Mouse (Mus musculus) liver, embryonic 15.5 days (tissue): ENCODE measurements around the gene Actr10. TPM values are rescaled to one million over a fixed set of nuclear protein-coding genes. Genes with fewer than 3 reads are reported as not detected.

Experiments
- ATAC-seq: fragments of 200-750 bp; cut with Nextera tagmentation; 2 replicates; pipeline ENCODE4 v1.8.0; 2017; ENCODE audit warnings: moderate number of reproducible peaks, mild to moderate bottlenecking, moderate library complexity; ENCODE audit not compliant: insufficient read depth
- H3K27ac ChIP-seq: fragments of 300-500 bp; sonication (generic); replicated peaks from 2 replicates; pipeline ENCODE4 v1.5.1; 2015; ENCODE audit warnings: mild to moderate bottlenecking, inconsistent platforms
- H3K27me3 ChIP-seq: fragments of 300-500 bp; sonication (generic); 2 replicates; pipeline ENCODE4 v1.6.1; 2015; ENCODE audit warnings: mild to moderate bottlenecking, inconsistent platforms
- H3K36me3 ChIP-seq: fragments of 300-500 bp; sonication (generic); replicated peaks from 2 replicates; pipeline ENCODE4 v1.6.1; 2015; ENCODE audit warnings: moderate library complexity, mild to moderate bottlenecking, inconsistent platforms
- H3K4me1 ChIP-seq: fragments of 300-500 bp; sonication (generic); replicated peaks from 2 replicates; pipeline ENCODE4 v1.6.1; 2015; ENCODE audit warnings: inconsistent platforms
- H3K4me2 ChIP-seq: fragments of 300-500 bp; sonication (generic); 2 replicates; pipeline ENCODE4 v1.6.1; 2015; ENCODE audit warnings: moderate library complexity, mild to moderate bottlenecking, inconsistent platforms
- H3K4me3 ChIP-seq: fragments of 300-500 bp; sonication (generic); replicated peaks from 2 replicates; pipeline ENCODE4 v1.5.1; 2015; ENCODE audit warnings: mild to moderate bottlenecking, inconsistent platforms
- H3K9ac ChIP-seq: fragments of 300-500 bp; sonication (generic); 2 replicates; pipeline ENCODE4 v1.6.1; 2015; ENCODE audit warnings: moderate library complexity, mild to moderate bottlenecking, inconsistent platforms
- H3K9me3 ChIP-seq: fragments of 300-500 bp; sonication (generic); replicated peaks from 2 replicates; pipeline ENCODE4 v1.6.1; 2016; ENCODE audit warnings: inconsistent platforms
- WGBS: fragments of 180-500 bp; shearing (Covaris S2); methylation state at CpG from one replicate; pipeline ENCODE4 v1.1.7; 2015; ENCODE audit warnings: mixed read lengths; ENCODE audit not compliant: insufficient replicate concordance; 5-methylcytosine and 5-hydroxymethylcytosine counted together
- polyA plus RNA-seq: library from polyadenylated mRNA; unstranded; fragments of >200 nt; fragmentation: Nextera tagmentation; extraction: Ambion mirVana; gene quantifications from 2 replicates; pipeline ENCODE4 v1.2.1, GENCODE M21; 2015

Actr10 gene
- polyA plus RNA-seq, 1 experiment from 2014 or later: 105 TPM

- Histone ChIP-seq H3K36me3 (no peaks in the 10 kb centered on the region), H3K4me1 (peaks cover 12% of the 10 kb centered on the region; the same call in 1 of the 2 replicates), H3K4me3 (no peak overlapping the region), H3K4me2 (no peak overlapping the region), H3K9me3 (no peaks in the 10 kb centered on the region), H3K9ac (no peak overlapping the region), H3K27ac (no peak overlapping the region), H3K27me3 (no peaks in the 10 kb centered on the region)
- 0 out of 2 replicates have a peak, but pooled peaks have one; percentile 13 for ATAC-seq
- 9% methylated on average over 9 of the region's 9 CpGs for WGBS
Observed at GRCm38 (mm10) chr12:70910241-70910720, 27.4 kb upstream of the Actr10 start.

GRCm38 (mm10) chr12:70911029-70911428, 26.6 kb upstream of the Actr10 start:
- 8% methylated on average over 5 of the region's 5 CpGs for WGBS
- no peak overlapping the region for H3K4me2 ChIP-seq
- H3K4me1 ChIP-seq: peaks cover 12% of the 10 kb centered on the region; the same call in 1 of the 2 replicates
- H3K27me3 ChIP-seq: no peaks in the 10 kb centered on the region
- no peak overlapping the region for H3K4me3 ChIP-seq
- H3K9me3 ChIP-seq: no peaks in the 10 kb centered on the region
- H3K27ac ChIP-seq: no peak overlapping the region
- H3K9ac ChIP-seq: no peak overlapping the region
- no peaks in the 10 kb centered on the region for H3K36me3 ChIP-seq
- no peak for ATAC-seq

GRCm38 (mm10) chr12:70911676-70912379, 25.8 kb upstream of the Actr10 start:
- Histone ChIP-seq H3K4me2 (no peak overlapping the region), H3K4me1 (peaks cover 12% of the 10 kb centered on the region; the same call in 1 of the 2 replicates), H3K27ac (no peak overlapping the region), H3K27me3 (no peaks in the 10 kb centered on the region), H3K4me3 (no peak overlapping the region), H3K9me3 (no peaks in the 10 kb centered on the region), H3K9ac (no peak overlapping the region), H3K36me3 (no peaks in the 10 kb centered on the region)
- WGBS: 41% methylated on average over 17 of the region's 17 CpGs
- no peak for ATAC-seq

- ATAC-seq: peak; percentile 54
- Histone ChIP-seq H3K27ac (no peak overlapping the region), H3K4me2 (no peak overlapping the region), H3K9me3 (no peaks in the 10 kb centered on the region), H3K4me1 (peaks cover 12% of the 10 kb centered on the region; the same call in 1 of the 2 replicates), H3K4me3 (no peak overlapping the region), H3K9ac (no peak overlapping the region), H3K36me3 (no peaks in the 10 kb centered on the region), H3K27me3 (no peaks in the 10 kb centered on the region)
- 17% methylated on average over 3 of the region's 3 CpGs for WGBS
Observed at GRCm38 (mm10) chr12:70913429-70913828, 24.2 kb upstream of the Actr10 start.

GRCm38 (mm10) chr12:70914387-70914786, 23.3 kb upstream of the Actr10 start:
- WGBS: 49% methylated on average over 11 of the region's 11 CpGs
- no peak overlapping the region for H3K27ac ChIP-seq
- peaks cover 12% of the 10 kb centered on the region; the same call in 1 of the 2 replicates for H3K4me1 ChIP-seq
- H3K4me2 ChIP-seq: no peak overlapping the region
- H3K9me3 ChIP-seq: no peaks in the 10 kb centered on the region
- no peaks in the 10 kb centered on the region for H3K36me3 ChIP-seq
- H3K4me3 ChIP-seq: no peak overlapping the region
- H3K27me3 ChIP-seq: no peaks in the 10 kb centered on the region
- no peak overlapping the region for H3K9ac ChIP-seq
- no peak for ATAC-seq

- H3K36me3 ChIP-seq: no peaks in the 10 kb centered on the region
- WGBS: 62% methylated on average over 4 of the region's 4 CpGs
- H3K9ac ChIP-seq: no peak overlapping the region
- H3K9me3 ChIP-seq: no peaks in the 10 kb centered on the region
- H3K27me3 ChIP-seq: no peaks in the 10 kb centered on the region
- no peak overlapping the region for H3K27ac ChIP-seq
- no peak for ATAC-seq
- H3K4me1 ChIP-seq: no peaks in the 10 kb centered on the region
- H3K4me2 ChIP-seq: no peak overlapping the region
- H3K4me3 ChIP-seq: no peak overlapping the region
Observed at GRCm38 (mm10) chr12:70929781-70930180, 7.9 kb upstream of the Actr10 start.

GRCm38 (mm10) chr12:70937150-70937549, 507 bp upstream of the Actr10 start:
- Histone ChIP-seq H3K27me3 (0 out of 2 replicates have a peak, but pooled peaks cover 3% of the 10 kb centered on the region), H3K4me2 (peak overlapping the region; percentile 83), H3K9me3 (no peaks in the 10 kb centered on the region), H3K4me1 (peaks cover 18% of the 10 kb centered on the region), H3K27ac (peak overlapping the region; percentile 84), H3K36me3 (peaks cover 4% of the 10 kb centered on the region), H3K9ac (peak overlapping the region; percentile 88), H3K4me3 (peak overlapping the region; percentile 94)
- 36% methylated on average over 9 of the region's 12 CpGs for WGBS
- peak; percentile 38; the same call in 1 of the 2 replicates for ATAC-seq

- ATAC-seq: no peak
- peaks cover 18% of the 10 kb centered on the region for H3K4me1 ChIP-seq
- no peak overlapping the region for H3K9ac ChIP-seq
- H3K9me3 ChIP-seq: no peaks in the 10 kb centered on the region
- H3K27me3 ChIP-seq: no peaks in the 10 kb centered on the region
- H3K4me3 ChIP-seq: no peak overlapping the region
- 94% methylated on average over 7 of the region's 7 CpGs for WGBS
- no peak overlapping the region for H3K4me2 ChIP-seq
- H3K36me3 ChIP-seq: peaks cover 31% of the 10 kb centered on the region
- H3K27ac ChIP-seq: no peak overlapping the region
Observed at GRCm38 (mm10) chr12:70940806-70941205, 3.1 kb downstream of the Actr10 start.

GRCm38 (mm10) chr12:70944181-70944580, 6.5 kb downstream of the Actr10 start:
- H3K4me1 ChIP-seq: peaks cover 5% of the 10 kb centered on the region; the same call in 1 of the 2 replicates
- no peak for ATAC-seq
- no peak overlapping the region for H3K4me2 ChIP-seq
- H3K36me3 ChIP-seq: peaks cover 49% of the 10 kb centered on the region
- H3K27ac ChIP-seq: no peak overlapping the region
- 84% methylated on average over 5 of the region's 5 CpGs for WGBS
- no peak overlapping the region for H3K9ac ChIP-seq
- H3K27me3 ChIP-seq: no peaks in the 10 kb centered on the region
- no peak overlapping the region for H3K4me3 ChIP-seq
- no peaks in the 10 kb centered on the region for H3K9me3 ChIP-seq

GRCm38 (mm10) chr12:70946585-70947256, 9.1 kb downstream of the Actr10 start:
- Histone ChIP-seq H3K9ac (no peak overlapping the region), H3K27ac (no peak overlapping the region), H3K27me3 (no peaks in the 10 kb centered on the region), H3K4me1 (no peaks in the 10 kb centered on the region), H3K36me3 (peaks cover 61% of the 10 kb centered on the region), H3K4me2 (no peak overlapping the region), H3K9me3 (no peaks in the 10 kb centered on the region), H3K4me3 (no peak overlapping the region)
- no peak for ATAC-seq
- WGBS: 85% methylated on average over 10 of the region's 10 CpGs

- Histone ChIP-seq H3K9ac (no peak overlapping the region), H3K9me3 (no peaks in the 10 kb centered on the region), H3K27me3 (no peaks in the 10 kb centered on the region), H3K36me3 (peaks cover 78% of the 10 kb centered on the region), H3K4me3 (no peak overlapping the region), H3K27ac (no peak overlapping the region), H3K4me2 (no peak overlapping the region), H3K4me1 (no peaks in the 10 kb centered on the region)
- 76% methylated on average over 4 of the region's 4 CpGs for WGBS
- ATAC-seq: no peak
Observed at GRCm38 (mm10) chr12:70958640-70959039, 21.0 kb downstream of the Actr10 start.
